ENCODE assay signal across 23 mouse cellular contexts in genomic region chr1:98086456-98086855, GRCm38 (mm10).
"Had no signal": no experiment of that assay in that cellular context is flagged by ENCODE, and none has a peak within 500 bp of the region (broad histone marks: within the 10 kb centered on the region; RNA-seq: fewer than 3 reads in every experiment).

No protein-coding gene starts in this region.

- ATAC-seq: hindbrain, postnatal 0 days; intestine, embryonic 16.5 days had no signal

- H3K4me2 ChIP-seq: heart, embryonic 12.5 days; hindbrain, embryonic 13.5 days; hindbrain, embryonic 15.5 days; kidney, embryonic 15.5 days; limb, embryonic 12.5 days; liver, embryonic 11.5 days had no signal

- DNase-seq: gastrocnemius, postnatal 14 days; gastrocnemius, postnatal 36 days; heart, adult 18-20 months; heart, postnatal 10 days; kidney, adult 11 months; kidney, adult 2 months; kidney, adult 9 months; kidney, postnatal 14 days; kidney, postnatal 36 days; layer of hippocampus, adult 9-11 months; layer of hippocampus, postnatal 36 days; liver had no signal

- H3K27ac ChIP-seq: hindbrain, embryonic 15.5 days; hindbrain, postnatal 0 days; kidney, embryonic 15.5 days; kidney, postnatal 0 days; limb, embryonic 10.5 days; limb, embryonic 12.5 days; liver, embryonic 14.5 days had no signal

- H3K9ac ChIP-seq: heart, embryonic 12.5 days; hindbrain, embryonic 13.5 days; hindbrain, embryonic 15.5 days; kidney, embryonic 15.5 days; limb, embryonic 12.5 days; liver, embryonic 14.5 days had no signal

- H3K4me3 ChIP-seq: heart, embryonic 12.5 days; hindbrain, embryonic 13.5 days; hindbrain, embryonic 15.5 days; kidney, embryonic 15.5 days; limb, embryonic 10.5 days; limb, embryonic 12.5 days had no signal

- H3K36me3 ChIP-seq: heart, embryonic 12.5 days; hindbrain, embryonic 13.5 days; hindbrain, embryonic 15.5 days; kidney, embryonic 15.5 days; limb, embryonic 10.5 days; limb, embryonic 12.5 days had no signal

- H3K9me3 ChIP-seq: heart, embryonic 12.5 days; hindbrain, embryonic 13.5 days; hindbrain, embryonic 15.5 days; kidney, embryonic 15.5 days; limb, embryonic 10.5 days; limb, embryonic 12.5 days had no signal

- H3K27me3 ChIP-seq: heart, embryonic 12.5 days; hindbrain, embryonic 13.5 days; hindbrain, embryonic 15.5 days; kidney, embryonic 15.5 days; limb, embryonic 12.5 days had no signal
